Mouse (Mus musculus): ENCODE measurements around the gene Cyp2a4. TPM values are rescaled to one million over a fixed set of nuclear protein-coding genes. Genes with fewer than 3 reads are reported as not detected.

Cyp2a4 gene
- total RNA-seq (2023), result not detected

DNA sequence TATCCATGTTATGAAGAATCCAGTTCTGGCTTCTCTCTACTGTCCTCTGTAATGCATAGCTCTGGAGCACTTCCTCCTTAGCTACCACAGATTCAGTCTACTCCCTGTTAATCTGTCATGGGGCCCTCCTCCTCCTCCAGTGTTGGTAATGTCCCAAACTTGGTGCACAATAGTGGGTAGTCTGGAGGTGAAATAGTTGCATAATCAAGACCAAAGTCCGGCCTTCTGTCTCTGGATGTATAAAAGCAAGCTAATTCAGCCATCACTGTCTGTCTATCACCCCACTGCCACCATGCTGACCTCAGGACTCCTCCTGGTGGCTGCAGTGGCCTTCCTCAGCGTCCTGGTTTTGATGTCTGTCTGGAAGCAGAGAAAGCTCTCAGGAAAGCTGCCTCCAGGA is at the start of gene Cyp2a4:
Gene Cyp2a4, plus strand, starts transcription at position 244 of the 400 bp plus-strand sequence.

DNA sequence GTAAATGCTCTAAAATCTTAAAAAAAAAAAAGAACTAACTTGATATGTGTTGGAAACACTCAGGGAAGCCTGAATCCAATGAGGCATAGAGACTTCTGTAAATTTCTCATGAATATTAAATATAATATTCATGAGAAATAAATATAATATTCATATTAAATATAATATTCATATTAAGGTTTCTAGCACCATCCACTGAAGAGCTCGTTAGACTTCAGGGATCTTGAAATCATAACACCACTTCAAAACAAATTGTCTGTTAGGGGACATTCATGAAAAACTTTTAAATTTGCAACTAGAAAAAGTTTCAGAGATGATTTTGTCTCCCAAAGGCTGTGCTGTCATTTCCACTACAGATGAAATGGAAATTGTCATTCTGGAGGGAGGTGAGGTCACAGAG is 46.9 kb upstream of the Cyp2a4 start, which contains the start of gene Vmn1r184:
Gene Vmn1r184, plus strand, starts transcription at position 301 of the 400 bp plus-strand sequence.

Other genes starting within 250 kb of the Cyp2a4 start
- not detected for gene Cyp2b13, start 245.7 kb upstream of the Cyp2a4 start, total RNA-seq (2023)
- gene Cyp2b9, start 133.8 kb upstream of the Cyp2a4 start, total RNA-seq (2023), result not detected
- gene Vmn1r184, start 46.8 kb upstream of the Cyp2a4 start, total RNA-seq (2023), result not detected
- not detected for gene Nlrp9c, start 96.5 kb downstream of the Cyp2a4 start, total RNA-seq (2023)
- gene Nlrp4a, start 127.9 kb downstream of the Cyp2a4 start, total RNA-seq (2023), result not detected
- not detected for gene Nlrp9a, start 227.9 kb downstream of the Cyp2a4 start, total RNA-seq (2023)

All from T-cell, adult 66 days (primary cell).